Mouse (Mus musculus) CD4-positive, CD25-positive, alpha-beta regulatory T cell, adult 4 months (primary cell): ENCODE measurements around the gene Ppp1cc. TPM values are rescaled to one million over a fixed set of nuclear protein-coding genes. Genes with fewer than 3 reads are reported as not detected.

Experiments
- ATAC-seq: one replicate; pipeline ENCODE4 v1.8.0; 2017
- polyA plus RNA-seq, 2 experiments: library from polyadenylated mRNA; unstranded; fragments of 100-300 nt; shearing (Covaris generic); gene quantifications; one replicate each; pipeline ENCODE4 v1.2.1; 2017

Gene Ppp1cc
- polyA plus RNA-seq, 2 experiments from 2014 or later: 34.6 to 82.0 TPM

GRCm38 (mm10) chr5:122217636-122218035 lies 59.6 kb downstream of the Ppp1cc start:
- ATAC-seq: no peak

- ATAC-seq: no peak
Measured at GRCm38 (mm10) chr5:122218109-122218905, 60.2 kb downstream of the Ppp1cc start.

DNA sequence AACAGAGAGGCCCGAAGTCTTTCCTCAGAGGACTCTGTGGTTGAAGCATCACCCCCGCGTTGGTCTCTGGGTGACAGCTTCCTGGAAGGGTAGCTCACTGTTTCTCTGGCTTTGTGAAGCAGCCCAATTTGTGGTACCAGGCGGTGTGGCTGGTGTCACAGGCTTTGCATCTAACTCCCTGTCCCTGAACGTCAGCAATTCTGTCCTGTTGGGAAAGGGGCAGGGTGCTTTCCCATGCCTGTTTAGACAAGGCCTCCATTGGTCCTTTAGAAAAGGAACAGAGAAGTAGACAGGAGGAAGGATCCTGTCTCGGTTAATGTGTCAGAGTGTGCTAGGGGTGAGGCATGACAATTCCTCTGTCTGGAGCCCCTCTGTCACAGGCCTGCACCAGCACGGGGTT lies 60.9 kb downstream of the Ppp1cc start:
- ATAC-seq: peak; percentile 52

- ATAC-seq: peak; percentile 82
Measured at GRCm38 (mm10) chr5:122219655-122220629, 61.9 kb downstream of the Ppp1cc start.

DNA sequence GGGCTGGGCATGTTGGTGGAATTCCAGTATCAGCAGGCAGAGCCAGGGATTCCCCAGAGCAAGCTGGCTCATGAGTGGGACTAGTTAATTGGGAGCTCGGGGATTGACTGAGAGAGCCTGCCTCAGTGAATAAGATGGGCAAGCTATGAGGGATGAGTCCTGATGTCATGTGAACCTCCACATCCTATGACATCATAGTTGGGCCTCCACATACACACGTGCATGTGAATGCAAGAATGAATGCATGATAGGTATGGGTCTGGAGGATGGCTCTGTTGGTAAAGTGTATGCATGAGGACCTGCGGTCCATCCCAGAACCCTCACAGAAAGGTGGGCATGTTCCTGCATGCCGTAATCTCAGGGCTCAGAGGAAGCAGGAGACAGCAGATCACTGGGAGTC lies 63.0 kb downstream of the Ppp1cc start:
- ATAC-seq: no peak

DNA sequence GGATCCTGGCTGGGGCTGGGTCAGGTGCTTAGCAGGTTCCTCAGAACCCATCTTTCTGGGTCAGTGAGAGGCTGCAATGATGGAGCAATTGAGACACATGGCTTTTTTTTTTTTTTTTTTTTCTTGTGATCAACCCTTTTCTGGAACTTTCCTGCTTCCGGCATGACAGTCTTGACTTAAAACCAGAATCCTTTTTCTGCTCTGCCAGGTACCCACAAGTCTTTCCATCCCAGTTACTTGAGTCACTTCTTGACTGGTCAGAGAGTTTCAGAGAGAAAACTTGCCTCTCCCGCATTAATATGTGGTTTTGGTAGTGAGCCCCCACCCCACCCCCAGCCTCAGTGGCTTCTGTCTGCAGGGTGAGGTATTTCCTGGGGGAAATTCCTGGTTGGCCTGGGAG lies 66.2 kb downstream of the Ppp1cc start:
- no peak for ATAC-seq

Other genes with a start within 250 kb of the Ppp1cc start
- gene Cux2, start 108.2 kb upstream of the Ppp1cc start, polyA plus RNA-seq: under 1 TPM in 1 of 2 experiments, not detected in 1; 0.15 TPM
- gene Myl2, start 57.3 kb upstream of the Ppp1cc start, polyA plus RNA-seq: not detected
- under 1 TPM in 1 of 2 experiments, not detected in 1; 0.75 TPM for gene Ccdc63, start 17.5 kb upstream of the Ppp1cc start, polyA plus RNA-seq
- gene Hvcn1, start 48.5 kb downstream of the Ppp1cc start, polyA plus RNA-seq: 100 to 1,000 TPM in 1 of 2 experiments, 10 to 100 TPM in 1; 51.8 to 108 TPM
- 1 to 10 TPM; 1.1 to 2.0 TPM for gene Tctn1, start 106.2 kb downstream of the Ppp1cc start, polyA plus RNA-seq
- gene Pptc7, start 126.1 kb downstream of the Ppp1cc start, polyA plus RNA-seq: 10 to 100 TPM; 17.8 to 18.7 TPM
- gene Rad9b, start 196.0 kb downstream of the Ppp1cc start, polyA plus RNA-seq: 10 to 100 TPM; 13.6 to 17.0 TPM
- gene Vps29, start 196.1 kb downstream of the Ppp1cc start, polyA plus RNA-seq: 100 to 1,000 TPM; 193 to 203 TPM
- gene Gpn3, start 213.6 kb downstream of the Ppp1cc start, polyA plus RNA-seq: 10 to 100 TPM; 56.9 to 67.7 TPM
- gene Fam216a, start 214.1 kb downstream of the Ppp1cc start, polyA plus RNA-seq: 1 to 10 TPM; 6.9 to 7.4 TPM
- 100 to 1,000 TPM; 394 to 533 TPM for gene Arpc3, start 233.6 kb downstream of the Ppp1cc start, polyA plus RNA-seq